ENCODE assay signal across 11 mouse cellular contexts in genomic region chr16:43235721-43236159, GRCm38 (mm10).
DNase-seq lines count a peak whose midpoint lies in the region; ATAC-seq lines count a peak whose summit lies in the region.
"Had no signal": no experiment of that assay in that cellular context is flagged by ENCODE, and none has a peak within 500 bp of the region (broad histone marks: within the 10 kb centered on the region; RNA-seq: fewer than 3 reads in every experiment).

No protein-coding gene starts in this region.

- DNase-seq in cerebellum, postnatal 14 days = peak; percentile 10 to 20
- no peak for DNase-seq in cerebellum, adult 9-10 months
- DNase-seq in limb, embryonic 11.5 days (ENCODE audit: low spot score) = no peak
- DNase-seq in limb, embryonic 10.5 days (ENCODE audit: low spot score) = no peak
- DNase-seq in lung, postnatal 14 days = peak; percentile 29
- no peak for DNase-seq in left cerebral cortex, adult 8-10 months (ENCODE audit: low spot score in 2 of 2)
- no peak for DNase-seq in gastrocnemius, postnatal 4 days (ENCODE audit: low spot score in 2 of 2)

- H3K9me3 ChIP-seq in limb, embryonic 11.5 days (ENCODE audit: control insufficient read depth, low read length) = no peaks in the 10 kb centered on the region
- H3K9me3 ChIP-seq in limb, embryonic 10.5 days (replicated peaks) = no peaks in the 10 kb centered on the region
- H3K9me3 ChIP-seq in intestine, embryonic 16.5 days (ENCODE audit: control insufficient read depth, low read length) = no peaks in the 10 kb centered on the region

- no peak overlapping the region for H3K4me3 ChIP-seq in limb, embryonic 11.5 days (ENCODE audit: low read depth, low read length)
- H3K4me3 ChIP-seq in limb, embryonic 10.5 days = no peak overlapping the region
- H3K4me3 ChIP-seq in intestine, embryonic 16.5 days (ENCODE audit: low read length) = peak overlapping the region; percentile 24; the same call in 1 of the 2 replicates

- H3K4me1 ChIP-seq in limb, embryonic 11.5 days (ENCODE audit: control insufficient read depth, insufficient read depth, low read length) = peaks cover 3% of the 10 kb centered on the region; the same call in 1 of the 2 replicates
- H3K4me1 ChIP-seq in limb, embryonic 10.5 days = peaks cover 9% of the 10 kb centered on the region
- H3K4me1 ChIP-seq in intestine, embryonic 16.5 days (ENCODE audit: control insufficient read depth, insufficient read depth, low read length) = peaks cover 7% of the 10 kb centered on the region; the same call in 1 of the 2 replicates

- H3K9ac ChIP-seq in limb, embryonic 11.5 days (ENCODE audit: low read length) = 0 out of 2 replicates have a peak overlapping the region, but pooled peaks have one; percentile 22
- H3K9ac ChIP-seq in intestine, embryonic 16.5 days (ENCODE audit: low read depth, low read length) = no peak overlapping the region
- H3K9ac ChIP-seq: liver, embryonic 14.5 days had no signal

- H3K27me3 ChIP-seq in limb, embryonic 11.5 days (ENCODE audit: control insufficient read depth, insufficient read depth, low read length) = no peaks in the 10 kb centered on the region
- H3K27me3 ChIP-seq in limb, embryonic 10.5 days (ENCODE audit: low read depth, poor library complexity, severe bottlenecking) = no peaks in the 10 kb centered on the region
- H3K27me3 ChIP-seq in intestine, embryonic 16.5 days (replicated peaks; ENCODE audit: control insufficient read depth, insufficient read depth, low read length) = no peaks in the 10 kb centered on the region

- no peaks in the 10 kb centered on the region for H3K36me3 ChIP-seq in limb, embryonic 11.5 days (ENCODE audit: control insufficient read depth, insufficient read depth, low read length)
- H3K36me3 ChIP-seq in limb, embryonic 10.5 days = no peaks in the 10 kb centered on the region
- no peaks in the 10 kb centered on the region for H3K36me3 ChIP-seq in intestine, embryonic 16.5 days (ENCODE audit: control insufficient read depth, insufficient read depth, low read length)

- no peak for ATAC-seq in limb, embryonic 11.5 days (ENCODE audit: insufficient number of reproducible peaks, low FRiP score, low TSS enrichment, low read depth)
- ATAC-seq in intestine, embryonic 16.5 days = no peak
- ATAC-seq: activated CD4-positive, CD25-positive, alpha-beta regulatory T cell, adult 4 months had no signal

- H3K4me2 ChIP-seq in limb, embryonic 11.5 days (ENCODE audit: low read depth, severe bottlenecking) = no peak overlapping the region
- H3K4me2 ChIP-seq in intestine, embryonic 16.5 days (ENCODE audit: low read depth, low read length) = 0 out of 2 replicates have a peak overlapping the region, but pooled peaks have one; percentile 27
- H3K4me2 ChIP-seq: heart, embryonic 11.5 days had no signal

- WGBS in limb, embryonic 11.5 days = 56% methylated on average over 8 of the region's 8 CpGs
- WGBS in limb, embryonic 10.5 days = 70% methylated on average over 8 of the region's 8 CpGs
- 48% methylated on average over 8 of the region's 8 CpGs for WGBS in intestine, embryonic 16.5 days

- no peak overlapping the region for H3K27ac ChIP-seq in limb, embryonic 11.5 days (replicated peaks; ENCODE audit: low read depth, low read length)
- H3K27ac ChIP-seq in limb, embryonic 10.5 days = no peak overlapping the region; the same call in 1 of the 2 replicates
- H3K27ac ChIP-seq in intestine, embryonic 16.5 days (ENCODE audit: low read length) = peak overlapping the region; percentile 33; the same call in 1 of the 2 replicates
- H3K27ac ChIP-seq: liver, embryonic 14.5 days had no signal

Comparison
In these comparisons a context has a peak if more than half of its experiments do, and no peak if none do; other contexts are left out.
1. DNase-seq: peak in cerebellum, postnatal 14 days (2 of 2) and lung, postnatal 14 days (single experiment); none in cerebellum, adult 9-10 months (single experiment), limb, embryonic 11.5 days (single experiment), limb, embryonic 10.5 days (single experiment), left cerebral cortex, adult 8-10 months (0 of 2) and gastrocnemius, postnatal 4 days (0 of 2).